Mouse (Mus musculus) inflammation-experienced regulatory T-cells (primary cell): ENCODE measurements around the gene Tmod4. TPM values are rescaled to one million over a fixed set of nuclear protein-coding genes. Genes with fewer than 3 reads are reported as not detected.

Experiments
- polyA plus RNA-seq, 2 experiments: library from polyadenylated mRNA; unstranded; fragments of 100-300 nt; shearing (Covaris generic); gene quantifications; one replicate each; pipeline ENCODE4 v1.2.1; 2017

Gene Tmod4
- polyA plus RNA-seq, result 1 to 10 TPM; 2.7 to 6.6 TPM

GRCm38 (mm10) chr3:95124246-95124645, at the start of gene Tmod4:
Gene Tmod4, plus strand, starts transcription at chr3:95124476.

DNA sequence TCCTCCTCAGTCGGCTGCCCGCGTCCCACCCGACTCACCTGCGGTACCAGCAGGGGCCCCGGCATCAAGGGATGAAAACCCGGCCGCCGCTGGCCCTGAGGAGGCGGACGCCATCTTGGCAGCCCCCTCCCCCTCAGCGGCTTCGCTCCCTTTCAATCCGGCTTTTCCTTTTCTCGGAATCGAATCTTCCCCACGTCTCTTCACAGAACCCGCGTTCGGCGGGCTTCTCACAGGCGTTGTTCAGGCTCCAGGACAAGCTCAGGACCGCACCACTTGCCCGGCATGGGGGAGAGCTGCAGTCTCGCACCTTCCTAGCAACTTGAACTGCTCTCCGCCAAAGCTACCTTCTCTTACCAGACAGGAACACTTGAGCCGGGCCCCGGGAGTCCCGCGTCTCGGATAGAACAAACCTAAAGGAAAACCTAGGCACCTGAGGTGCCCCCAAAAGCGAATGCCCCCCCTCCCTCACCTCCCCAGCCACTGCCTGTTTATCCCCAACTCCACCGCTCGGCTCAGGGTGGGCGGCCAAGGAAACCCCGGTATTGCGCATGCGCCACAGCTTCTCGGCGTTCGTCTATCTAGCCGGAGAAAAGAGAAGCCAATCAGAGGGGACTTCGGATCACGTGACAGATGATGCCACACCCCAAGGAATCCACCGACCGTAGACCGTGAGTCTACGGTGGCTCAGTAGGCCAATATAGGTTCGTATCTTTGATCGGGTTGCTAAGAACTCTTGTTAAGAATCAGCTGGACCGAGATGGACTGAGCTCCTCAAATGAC, 17.7 kb upstream of the Tmod4 start, which contains the start of gene Pip5k1a:
Gene Pip5k1a, minus strand, starts transcription at position 593 of the 780 bp plus-strand sequence.

DNA sequence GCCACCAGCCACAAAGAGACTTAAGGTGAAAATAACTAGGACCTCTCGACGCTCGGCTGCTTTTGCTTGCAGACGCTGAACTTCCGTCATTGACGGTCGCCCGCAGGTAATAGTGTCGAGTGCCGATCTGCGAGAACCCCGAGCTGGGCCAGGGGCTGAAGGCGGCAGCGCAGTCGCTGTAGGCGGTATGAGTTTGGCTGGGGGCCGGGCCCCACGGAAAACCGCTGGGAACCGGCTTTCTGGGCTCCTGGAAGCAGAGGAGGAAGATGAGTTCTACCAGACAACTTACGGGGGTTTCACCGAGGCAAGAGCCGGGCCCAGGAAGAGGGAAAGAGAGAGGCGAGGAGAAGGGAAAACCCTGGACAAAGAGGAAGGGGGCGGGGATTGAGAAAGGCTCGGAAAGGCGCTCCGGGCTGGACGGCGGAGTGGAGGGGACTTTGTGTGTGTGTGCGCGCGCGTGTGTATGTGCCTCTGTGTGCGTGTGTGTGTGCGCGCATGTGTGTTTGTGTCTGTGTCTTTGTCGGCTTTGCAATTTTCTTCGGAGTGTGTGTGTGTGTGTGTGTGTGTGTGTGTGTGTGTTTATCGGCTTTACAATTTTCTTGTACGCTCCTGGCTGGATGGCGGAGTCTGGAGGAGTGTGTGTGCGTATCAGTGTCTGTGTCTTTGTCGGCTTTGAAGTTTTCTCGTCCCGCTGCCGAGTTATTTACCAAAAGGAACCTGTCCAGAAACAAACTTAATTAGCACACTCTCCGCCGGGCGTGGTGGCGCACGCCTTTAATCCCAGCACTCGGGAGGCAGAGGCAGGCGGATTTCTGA, 13.2 kb upstream of the Tmod4 start, which contains the start of gene Vps72:
Gene Vps72, plus strand, starts transcription at position 112 of the 816 bp plus-strand sequence.

GRCm38 (mm10) chr3:95133680-95134101, 9.4 kb downstream of the Tmod4 start, which contains the start of the genes Scnm1 and Lysmd1:
Gene Scnm1, minus strand, starts transcription at chr3:95134011.
Gene Lysmd1, plus strand, starts transcription at chr3:95134088.

GRCm38 (mm10) chr3:95141952-95142616, 17.8 kb downstream of the Tmod4 start, which contains the start of gene Tnfaip8l2:
Gene Tnfaip8l2, minus strand, starts transcription at chr3:95142360.

DNA sequence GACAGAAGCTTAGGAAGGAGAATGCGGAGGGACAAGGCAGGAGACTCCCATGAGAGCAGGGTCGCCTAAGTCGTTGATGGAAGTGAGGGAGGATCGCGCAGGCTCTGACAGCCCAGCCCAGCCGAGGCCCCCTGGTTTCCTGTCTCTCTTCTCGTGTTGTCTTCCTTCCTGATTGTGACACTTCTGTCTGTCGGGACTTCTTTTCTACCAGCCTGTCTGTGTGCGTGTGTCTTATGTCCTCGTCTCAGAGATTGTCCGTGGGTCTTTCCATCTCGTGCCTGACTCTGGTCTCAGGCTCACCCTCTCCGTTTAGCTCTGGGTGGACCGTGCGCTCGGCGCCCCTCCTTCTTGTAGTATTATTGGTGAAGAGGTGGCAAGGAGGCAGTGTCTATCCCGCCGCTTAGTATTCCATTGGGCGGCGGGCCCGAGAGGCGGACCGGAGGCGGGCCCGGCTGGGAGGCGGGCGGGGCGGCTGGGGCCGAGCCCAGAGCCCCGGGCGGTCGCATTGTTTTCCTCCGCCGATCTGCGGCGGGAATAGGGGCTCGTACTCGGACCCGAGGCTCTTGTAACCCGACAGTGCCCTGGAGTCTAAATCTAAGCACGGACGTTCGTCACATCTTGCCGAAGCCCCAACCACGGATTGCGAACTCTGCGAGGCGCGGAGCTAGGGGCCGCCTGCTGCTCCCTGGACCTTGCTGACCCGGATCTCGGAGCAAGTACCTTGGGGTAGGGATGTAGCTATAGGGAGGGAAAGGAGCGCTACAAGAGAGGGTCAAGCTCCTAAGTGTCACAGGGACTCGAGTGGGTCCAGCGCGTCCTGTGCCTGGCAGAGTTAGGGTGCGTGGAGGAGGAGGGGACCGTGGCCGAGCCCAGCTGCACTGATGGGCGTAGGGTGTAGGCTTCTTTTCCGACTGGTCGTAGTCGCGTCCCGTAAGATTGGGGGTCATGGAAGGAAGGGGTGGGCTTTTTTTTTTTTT, 36.0 kb downstream of the Tmod4 start, which contains the start of gene Sema6c:
Gene Sema6c, plus strand, starts transcription at position 471 of the 977 bp plus-strand sequence.

Other genes with a start within 250 kb of the Tmod4 start
- gene Psmb4, start 237.5 kb upstream of the Tmod4 start, polyA plus RNA-seq, result 100 to 1,000 TPM; 258 to 304 TPM
- 1 to 10 TPM; 3.9 to 4.6 TPM for gene Selenbp1, start 191.4 kb upstream of the Tmod4 start, polyA plus RNA-seq
- 10 to 100 TPM; 26.0 to 29.1 TPM for gene Rfx5, start 170.4 kb upstream of the Tmod4 start, polyA plus RNA-seq
- 10 to 100 TPM; 13.5 to 17.2 TPM for gene Pi4kb, start 149.7 kb upstream of the Tmod4 start, polyA plus RNA-seq
- 10 to 100 TPM; 53.2 TPM for gene Zfp687, start 109.0 kb upstream of the Tmod4 start, polyA plus RNA-seq
- 100 to 1,000 TPM; 277 to 291 TPM for gene Psmd4, start 81.9 kb upstream of the Tmod4 start, polyA plus RNA-seq
- gene Pip5k1a, start 17.5 kb upstream of the Tmod4 start, polyA plus RNA-seq, result 10 to 100 TPM; 24.4 to 30.3 TPM
- gene Vps72, start 13.5 kb upstream of the Tmod4 start, polyA plus RNA-seq, result 100 to 1,000 TPM; 113 to 128 TPM
- gene Scnm1, start 9.5 kb downstream of the Tmod4 start, polyA plus RNA-seq, result 100 to 1,000 TPM in 1 of 2 experiments, 10 to 100 TPM in 1; 67.0 to 102 TPM
- 10 to 100 TPM; 23.0 to 27.7 TPM for gene Lysmd1, start 9.6 kb downstream of the Tmod4 start, polyA plus RNA-seq
- 100 to 1,000 TPM; 214 to 231 TPM for gene Tnfaip8l2, start 17.9 kb downstream of the Tmod4 start, polyA plus RNA-seq
- gene Sema6c, start 36.0 kb downstream of the Tmod4 start, polyA plus RNA-seq, result 1 to 10 TPM in 1 of 2 experiments, under 1 TPM in 1; 0.65 to 2.3 TPM
- gene Gabpb2, start 93.4 kb downstream of the Tmod4 start, polyA plus RNA-seq, result 10 to 100 TPM; 22.9 to 29.6 TPM
- gene Cdc42se1, start 104.3 kb downstream of the Tmod4 start, polyA plus RNA-seq, result 100 to 1,000 TPM; 332 to 495 TPM
- gene Mllt11, start 107.7 kb downstream of the Tmod4 start, polyA plus RNA-seq, result 10 to 100 TPM in 1 of 2 experiments, 1 to 10 TPM in 1; 4.8 to 10.1 TPM
- gene Gm128, start 117.1 kb downstream of the Tmod4 start, polyA plus RNA-seq, result 1 to 10 TPM in 1 of 2 experiments, under 1 TPM in 1; 0.71 to 2.3 TPM
- gene Bnipl, start 126.7 kb downstream of the Tmod4 start, polyA plus RNA-seq, result under 1 TPM; 0.20 to 0.34 TPM
- 10 to 100 TPM; 24.4 to 31.9 TPM for gene Mindy1, start 156.9 kb downstream of the Tmod4 start, polyA plus RNA-seq
- 1 to 10 TPM; 6.1 to 6.3 TPM for gene Prune1, start 157.6 kb downstream of the Tmod4 start, polyA plus RNA-seq
- 1 to 10 TPM in 1 of 2 experiments, under 1 TPM in 1; 0.53 to 2.8 TPM for gene Anxa9, start 182.7 kb downstream of the Tmod4 start, polyA plus RNA-seq
- gene Cers2, start 190.3 kb downstream of the Tmod4 start, polyA plus RNA-seq, result 100 to 1,000 TPM; 222 to 295 TPM
- gene Setdb1, start 232.7 kb downstream of the Tmod4 start, polyA plus RNA-seq, result 10 to 100 TPM; 27.5 to 32.4 TPM